Mouse (Mus musculus): ENCODE data around the gene Smcr8.
"Not testable (repeated sequence)": the region's sequence is repeated elsewhere in the genome, so short reads cannot be mapped to it uniquely, and the experiment has no call there.

Smcr8 gene

DNA sequence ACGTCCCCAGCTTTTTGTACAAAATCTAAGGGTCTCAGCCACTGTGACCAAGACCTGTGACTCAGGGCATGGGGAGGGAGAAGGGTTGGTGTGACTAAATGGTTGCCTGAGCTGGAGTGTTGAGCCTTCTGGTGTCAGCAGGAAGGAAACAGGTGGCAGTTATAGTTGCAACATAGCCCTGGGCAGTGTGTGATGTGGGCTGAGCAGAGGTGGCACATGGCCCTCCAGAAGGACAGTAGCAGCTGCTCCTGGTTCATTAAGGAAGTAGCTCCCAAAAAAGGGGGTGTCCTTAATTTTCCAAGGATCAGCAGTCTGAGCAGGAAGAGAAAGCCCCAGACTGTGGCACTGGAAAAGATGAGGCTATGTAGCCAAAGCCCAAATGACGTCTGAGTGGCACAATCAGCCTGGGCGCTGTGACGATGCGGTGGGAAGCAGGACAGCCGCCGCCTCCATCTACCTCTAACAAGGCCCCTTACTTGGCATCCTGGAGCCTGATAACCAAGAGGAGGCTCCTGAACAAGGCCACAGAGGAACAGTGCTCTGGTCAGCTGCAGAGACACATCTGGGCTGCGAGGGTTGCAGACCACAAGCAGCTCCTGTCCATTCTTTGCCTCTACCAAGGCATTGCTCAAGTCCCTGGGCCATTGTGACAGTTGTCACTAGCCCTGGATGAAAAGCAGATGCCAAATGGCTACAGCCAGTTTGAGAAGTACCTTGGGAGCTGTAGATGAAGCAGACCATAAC is 7.0 kb downstream of the Smcr8 start:
- DNase-seq: no peak

DNA sequence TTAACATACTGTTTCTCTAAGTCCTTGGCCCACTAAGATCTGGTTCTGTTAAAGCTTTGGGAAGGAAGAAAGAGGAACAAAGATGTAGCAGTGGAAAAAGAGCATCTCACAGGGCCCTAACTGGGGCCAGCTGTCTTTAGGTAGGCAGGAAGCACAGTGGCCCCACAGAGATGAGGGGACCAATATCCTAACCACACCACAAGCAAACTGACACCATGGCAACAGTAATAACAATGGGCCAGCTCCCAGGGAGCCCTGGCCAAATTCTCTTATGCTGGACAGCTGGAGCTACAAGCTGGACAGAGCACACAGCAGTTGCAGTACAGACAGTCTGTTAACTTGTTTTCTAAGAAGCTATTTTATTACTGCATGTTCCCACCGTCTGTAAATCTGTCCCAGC is 10.3 kb downstream of the Smcr8 start:
- DNase-seq: no peak

DNA sequence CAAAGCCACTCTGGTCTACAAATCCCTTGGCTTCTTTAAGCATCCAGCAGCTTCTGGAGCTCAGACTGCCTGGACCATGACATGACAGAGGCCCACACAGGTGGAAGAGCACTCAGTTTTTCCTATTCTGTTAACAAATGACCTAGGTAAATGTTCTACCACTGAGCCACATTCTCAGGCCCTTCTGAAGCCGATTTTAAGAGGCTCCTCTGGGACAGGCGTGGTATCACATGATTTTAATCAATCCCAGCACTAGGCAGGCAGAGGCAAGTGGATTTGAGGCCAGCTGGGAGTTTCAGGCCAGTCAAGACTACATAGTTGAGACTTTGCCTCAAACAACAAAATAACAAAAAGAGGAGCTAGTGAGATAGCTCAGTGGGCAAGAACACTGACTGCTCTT is 13.1 kb downstream of the Smcr8 start:
- no peak for DNase-seq

DNA sequence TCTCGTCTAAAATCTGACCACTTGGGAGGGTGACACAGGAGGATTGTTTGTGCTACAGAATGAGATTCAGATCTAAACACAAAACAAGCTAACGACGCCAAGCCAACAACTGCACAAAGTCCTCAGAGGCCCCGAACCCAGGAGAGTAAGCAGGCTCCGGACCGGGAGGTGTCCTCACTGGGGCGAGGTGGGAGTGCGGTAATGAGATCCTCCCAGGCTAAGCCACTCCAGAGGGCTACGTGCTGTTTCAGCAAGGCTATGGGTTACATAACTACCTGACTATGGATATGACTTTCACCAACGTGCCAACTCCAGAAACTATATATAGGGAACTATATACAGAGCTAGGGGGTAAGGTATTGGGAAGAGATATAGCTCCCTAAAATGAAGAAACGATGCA is 19.0 kb downstream of the Smcr8 start:
- no peak for DNase-seq

DNA sequence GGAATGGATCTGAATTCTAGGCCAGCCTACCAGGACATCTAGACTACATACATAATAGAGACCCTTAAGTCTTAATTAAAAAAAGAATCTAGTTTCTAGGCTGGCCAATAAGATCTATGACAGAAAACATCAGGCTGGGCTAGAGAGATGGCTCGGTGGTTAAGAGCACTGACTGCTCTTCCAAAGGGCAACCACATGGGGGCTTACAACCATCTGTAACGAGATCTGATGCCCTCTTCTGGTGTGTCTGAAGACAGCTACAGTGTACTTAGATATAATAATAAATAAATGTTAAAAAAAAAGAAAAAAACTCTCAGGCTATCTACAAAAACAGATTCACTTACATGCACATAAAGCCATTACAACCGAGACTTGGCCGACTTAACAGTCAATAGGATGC is 22.7 kb downstream of the Smcr8 start:
- DNase-seq: no peak

DNA sequence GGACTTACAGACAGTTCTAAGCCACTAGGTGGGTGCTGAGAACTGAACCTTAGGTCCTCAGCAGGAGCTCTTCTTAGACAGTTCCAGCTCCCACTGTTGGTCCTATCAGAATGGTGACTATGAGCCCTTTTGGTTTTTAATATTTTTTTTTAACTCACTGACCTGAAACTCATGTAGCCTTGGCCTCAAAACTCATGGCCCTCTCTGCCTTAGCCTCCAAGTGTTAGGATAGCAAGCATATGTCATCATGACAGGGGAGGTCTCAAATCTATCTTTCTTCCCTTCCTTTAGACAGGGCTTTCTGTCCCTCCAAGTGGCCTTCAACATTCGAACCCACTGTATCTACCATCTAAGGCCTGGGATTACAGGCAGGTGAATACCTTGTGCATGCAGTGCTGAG is 23.6 kb downstream of the Smcr8 start:
- DNase-seq: no peak

DNA sequence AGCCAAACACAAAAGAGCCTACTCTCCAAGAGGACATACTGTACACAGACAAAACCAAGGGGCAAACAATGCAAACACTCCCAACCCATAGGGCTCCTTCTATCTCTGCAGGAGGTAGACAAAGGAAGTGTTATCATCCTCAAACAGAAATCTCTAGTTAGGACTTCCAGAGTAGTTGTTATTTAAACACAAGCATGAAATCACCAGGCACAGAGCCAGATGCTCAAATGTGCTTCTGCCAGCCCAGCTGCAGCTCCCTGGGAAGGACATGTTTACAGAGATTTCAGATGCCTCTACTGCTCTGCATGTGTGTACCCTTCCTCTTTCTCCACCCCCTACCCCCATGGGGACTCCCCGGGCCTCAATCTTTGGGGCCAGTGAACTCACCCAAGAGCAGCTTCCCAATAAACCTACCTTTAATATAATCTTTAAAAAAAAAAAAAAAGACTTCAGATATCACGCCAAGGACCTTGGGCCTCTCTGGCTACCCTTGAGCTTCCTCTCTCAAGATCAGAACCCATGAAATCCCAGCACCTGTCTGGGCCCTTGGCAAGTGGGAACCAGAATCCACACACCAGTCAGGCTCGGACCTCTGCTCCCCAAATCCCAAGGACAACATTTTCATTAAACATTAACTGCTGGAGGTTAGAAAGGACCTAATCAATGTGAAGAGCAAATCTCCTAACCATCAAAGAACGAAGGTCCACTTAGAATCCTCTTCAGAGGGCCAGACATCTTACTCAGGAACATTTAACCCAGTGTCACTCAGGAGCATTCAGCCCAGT is 31.2 kb downstream of the Smcr8 start:
- no peak for DNase-seq

DNA sequence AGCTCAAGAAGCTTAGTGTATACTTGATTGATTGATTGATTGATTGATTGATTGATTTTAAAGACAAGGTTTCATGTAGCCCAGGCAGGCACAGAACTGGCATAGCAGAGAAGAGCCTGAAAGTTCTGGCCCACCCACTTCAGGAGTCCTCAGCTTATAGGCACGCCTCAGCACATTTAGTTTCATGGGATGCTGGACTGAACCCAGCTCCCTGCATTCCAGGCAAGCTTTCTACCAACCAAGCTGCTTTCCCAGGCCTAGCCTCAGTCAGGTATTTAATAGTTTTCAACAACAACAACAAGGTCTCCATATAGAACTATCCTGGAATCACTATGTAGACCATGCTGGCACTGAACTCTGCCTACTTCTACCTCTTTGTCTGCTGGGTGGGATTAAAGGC is 32.2 kb downstream of the Smcr8 start:
- DNase-seq: no peak

DNA sequence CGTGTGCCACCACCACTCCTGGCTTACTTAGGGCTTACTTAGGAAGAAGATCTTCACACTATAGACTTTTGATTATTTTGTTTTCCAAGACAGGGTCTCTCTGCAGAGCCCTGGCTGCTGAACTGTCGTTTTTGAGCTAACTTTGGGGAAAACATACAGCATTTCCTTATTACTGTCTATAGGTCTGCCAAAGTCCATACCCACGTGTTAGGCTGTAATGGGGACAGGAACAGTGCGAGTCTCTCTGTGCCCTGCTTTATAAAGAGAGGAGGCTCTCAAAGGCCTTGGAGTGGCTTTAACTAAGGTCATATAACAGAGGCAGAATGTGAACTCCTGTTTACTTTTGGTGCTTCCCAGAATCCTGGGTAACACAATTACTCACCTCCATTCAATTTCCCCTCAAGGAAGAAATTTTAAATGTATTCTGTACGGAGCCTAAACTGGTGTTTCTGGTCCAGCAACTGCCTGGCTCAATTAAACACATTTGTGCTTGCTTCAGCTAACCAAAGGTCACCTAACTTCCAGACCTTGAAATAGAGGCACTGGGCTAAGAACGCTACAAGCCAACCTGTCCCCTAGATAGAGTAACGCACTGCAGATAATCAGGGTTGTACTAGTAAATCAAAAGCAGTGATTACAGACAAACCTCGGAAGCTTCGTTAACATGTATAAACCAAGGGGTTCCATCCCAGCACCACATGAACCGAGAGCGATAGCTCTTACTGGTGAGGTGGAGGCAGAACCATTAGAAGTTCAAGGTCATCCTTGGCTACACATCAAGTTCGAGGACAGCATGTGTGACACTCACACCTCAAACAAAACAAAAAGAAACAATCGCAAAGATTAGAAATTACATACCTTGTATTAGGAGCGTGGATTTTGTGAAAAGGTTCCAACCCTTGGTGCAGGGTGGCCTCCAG is 33.0 kb downstream of the Smcr8 start:
- DNase-seq: no peak

DNA sequence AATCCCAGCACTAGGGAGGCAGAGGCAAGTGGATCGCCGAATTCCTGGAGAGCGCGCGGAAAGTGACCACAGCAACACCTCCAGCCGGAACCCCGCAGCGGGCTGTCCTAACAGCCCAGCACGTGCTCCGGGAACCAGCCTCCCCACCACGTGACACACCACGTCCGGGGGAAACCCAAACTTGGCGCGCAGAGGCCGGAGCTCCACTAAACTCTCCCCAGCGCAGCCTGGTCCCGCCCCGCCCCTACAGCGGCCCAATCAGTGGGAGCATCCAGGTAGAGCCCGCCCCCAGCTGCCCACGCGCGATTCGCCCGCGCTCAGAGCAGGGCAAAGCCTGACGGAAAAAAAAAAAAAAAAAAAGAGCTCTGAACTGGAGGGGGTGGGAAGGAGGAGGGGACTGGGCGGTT is 33.7 kb downstream of the Smcr8 start:
- DNase-seq: peak; percentile 84 to 89

DNA sequence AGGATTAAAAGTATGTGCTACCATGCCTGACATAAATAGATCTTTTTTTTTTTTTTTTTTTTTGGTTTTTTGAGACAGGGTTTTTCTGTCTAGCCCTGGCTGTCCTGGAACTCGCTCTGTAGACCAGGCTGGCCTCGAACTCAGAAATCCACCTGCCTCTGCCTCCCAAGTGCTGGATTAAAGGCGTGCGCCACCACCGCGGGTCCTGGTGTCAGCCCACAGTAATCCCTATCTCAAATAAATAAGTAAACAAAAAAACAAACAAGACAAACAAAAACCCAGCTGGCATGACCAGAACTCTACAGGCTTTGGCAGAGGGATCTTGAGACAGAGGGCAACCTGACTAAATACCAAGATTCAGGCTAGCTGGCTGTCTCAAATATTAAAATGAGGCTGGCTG is 34.3 kb downstream of the Smcr8 start, which contains the start of gene Shmt1:
Gene Shmt1 (minus strand): TSS at position 101 of the 400 bp plus-strand sequence.
- not testable (repeated sequence) for DNase-seq

DNA sequence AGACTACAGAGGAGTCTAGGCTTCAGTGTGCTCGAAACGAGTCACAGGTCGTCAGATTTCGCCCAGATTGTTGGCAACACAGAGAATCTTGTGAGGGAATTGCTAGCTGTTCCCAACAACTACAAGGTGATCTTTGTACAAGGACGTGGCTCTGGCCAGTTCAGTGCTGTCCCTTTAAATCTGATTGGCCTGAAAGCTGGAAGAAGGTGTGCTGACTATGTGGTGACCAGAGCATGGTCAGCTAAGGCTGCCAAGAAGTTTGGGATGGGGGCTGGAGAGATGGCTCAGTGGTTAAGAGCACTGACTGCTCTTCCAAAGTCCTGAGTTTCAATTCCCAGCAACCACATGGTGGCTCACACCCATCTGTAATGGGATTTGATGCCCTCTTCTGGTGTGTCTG is 39.1 kb downstream of the Smcr8 start:
- DNase-seq: no peak

DNA sequence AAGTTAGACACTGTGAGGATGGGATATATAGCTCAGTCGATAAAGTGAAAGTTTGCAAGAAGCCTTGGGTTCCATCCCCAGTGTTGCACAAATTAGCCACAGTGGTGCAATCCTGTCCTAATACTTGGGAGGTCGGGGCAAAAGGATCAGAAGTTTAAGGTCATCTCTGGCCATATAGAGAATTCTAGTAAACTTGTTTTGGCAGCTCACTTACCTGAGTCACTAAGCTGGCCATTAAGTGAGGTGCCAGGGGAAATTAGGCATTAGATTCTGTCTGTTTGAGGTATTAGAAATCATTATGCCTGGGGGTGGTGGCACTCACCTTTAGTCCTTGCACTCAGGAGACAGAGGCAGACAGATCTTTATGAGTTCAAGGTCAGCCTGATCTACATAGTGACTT is 46.4 kb downstream of the Smcr8 start:
- no peak for DNase-seq

DNA sequence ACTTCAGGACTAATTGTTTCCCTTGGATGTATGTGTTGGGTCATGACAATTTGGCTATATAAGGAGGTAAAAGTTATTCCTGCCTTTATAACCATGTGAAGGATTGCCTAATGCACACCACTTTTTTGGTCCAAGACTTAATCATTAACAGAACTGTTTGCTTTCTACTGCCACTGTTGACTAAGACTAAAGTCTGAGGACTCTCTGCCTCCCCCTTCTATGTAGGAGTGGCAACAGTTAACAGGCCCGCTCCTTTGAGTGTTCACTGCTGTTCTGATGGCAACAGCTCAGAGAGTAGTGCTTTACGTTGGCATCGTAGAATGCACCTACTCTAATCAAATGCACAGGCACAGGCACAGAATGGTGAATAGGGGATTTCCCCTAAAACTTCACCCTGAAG is 47.9 kb downstream of the Smcr8 start:
- no peak for DNase-seq

DNA sequence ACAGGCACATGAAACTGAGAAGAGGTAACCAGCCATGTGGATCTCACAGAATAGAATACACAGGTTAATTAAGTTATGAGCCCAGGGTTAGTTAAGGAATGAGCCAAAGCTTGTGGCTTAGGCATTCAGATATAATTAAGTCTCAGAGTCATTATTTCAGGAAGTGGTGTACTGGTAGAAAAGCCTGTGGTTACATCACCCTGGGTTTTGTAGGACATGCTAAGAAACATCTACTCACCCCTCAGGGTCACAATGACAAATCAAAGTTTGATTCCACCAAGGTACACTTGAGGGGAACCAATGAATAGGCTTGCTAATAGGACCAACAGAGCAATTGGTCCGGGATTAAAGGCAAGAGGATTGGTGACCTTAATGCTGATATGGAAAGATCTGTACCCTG is 49.4 kb downstream of the Smcr8 start:
- DNase-seq: no peak

DNA sequence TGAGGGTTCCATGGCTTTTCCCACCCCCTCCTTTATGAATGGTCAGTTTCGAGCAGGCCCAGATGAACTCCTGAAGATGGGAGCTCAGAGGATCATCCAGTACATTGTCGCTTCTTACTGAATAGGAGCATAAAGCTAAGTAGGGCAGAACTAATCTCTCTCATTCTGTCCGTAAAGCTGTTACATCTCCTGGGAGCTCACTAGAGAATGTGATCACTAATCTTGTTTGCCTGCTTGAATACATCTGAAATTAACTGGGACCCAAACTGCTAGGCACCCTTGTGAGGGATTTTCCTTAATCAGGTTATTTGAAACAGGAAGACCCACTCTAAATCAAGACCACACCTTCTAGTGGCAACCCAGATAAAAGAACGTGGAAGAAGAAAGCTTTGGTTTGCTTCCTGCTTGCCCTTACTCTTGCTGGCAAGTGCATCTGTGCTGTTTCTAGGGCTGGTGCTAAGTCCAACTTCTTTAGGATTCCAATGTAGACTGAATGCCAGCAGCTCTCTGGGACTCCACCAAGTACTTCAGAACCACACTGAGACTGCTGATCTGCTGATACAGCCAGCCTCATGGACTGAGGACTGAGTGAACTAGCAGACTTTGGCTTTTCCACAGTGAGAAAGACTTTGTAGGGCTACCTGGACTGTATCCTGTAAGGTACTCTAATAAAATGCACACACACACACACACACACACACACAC is 50.1 kb downstream of the Smcr8 start:
- no peak for DNase-seq

DNA sequence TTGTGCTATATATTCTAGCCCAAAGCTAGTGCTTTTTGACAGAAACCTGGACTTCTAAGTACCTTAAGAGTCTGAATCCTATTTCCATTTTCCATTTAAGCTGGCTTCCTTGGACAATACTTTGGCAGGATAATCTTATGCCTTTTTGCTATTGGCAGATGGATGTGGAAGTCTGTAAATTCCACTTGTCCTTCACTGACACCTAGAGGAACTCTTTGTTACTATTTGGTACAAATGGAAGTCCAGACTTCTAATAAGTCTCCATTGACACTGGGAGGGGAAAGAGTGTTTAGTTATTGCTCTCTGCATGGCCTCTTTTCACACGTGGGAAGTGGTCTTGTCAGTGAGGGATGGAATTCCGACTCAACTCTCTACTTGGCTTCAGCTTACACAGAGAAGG is 51.6 kb downstream of the Smcr8 start:
- DNase-seq: no peak

DNA sequence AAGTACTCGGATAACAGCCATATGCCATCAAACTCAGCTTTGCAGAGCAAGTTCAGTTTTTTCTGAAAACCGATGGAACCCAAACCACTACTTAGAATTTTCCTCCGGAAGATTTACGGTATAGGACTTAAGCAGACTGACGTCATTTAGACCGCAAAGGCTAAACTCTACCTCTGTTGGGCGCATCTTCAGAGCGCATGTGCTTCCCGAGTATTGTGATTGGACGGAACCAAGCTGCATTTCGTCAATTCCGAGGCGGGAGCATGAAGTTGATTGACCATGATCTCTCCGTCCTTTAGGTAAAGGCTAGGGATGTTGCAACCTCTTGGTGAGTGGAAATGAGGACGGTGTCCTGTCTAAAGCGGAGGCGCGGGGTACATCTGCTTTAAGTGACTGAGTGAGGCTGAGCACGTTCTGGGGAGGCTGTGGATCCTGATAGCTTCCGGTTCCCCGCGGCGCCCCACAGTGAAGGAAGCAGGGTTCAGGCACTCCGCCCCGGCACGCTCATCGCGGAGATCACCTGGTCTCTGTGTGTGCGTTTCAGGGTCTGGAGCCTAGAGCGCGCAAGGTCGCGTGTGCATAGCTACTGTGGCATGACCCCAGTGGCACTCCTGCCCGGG is 53.2 kb downstream of the Smcr8 start, which contains the start of gene Dhrs7b:
Gene Dhrs7b (plus strand): TSS at position 199 of the 620 bp plus-strand sequence.
- DNase-seq: peak; percentile 91 to 93

DNA sequence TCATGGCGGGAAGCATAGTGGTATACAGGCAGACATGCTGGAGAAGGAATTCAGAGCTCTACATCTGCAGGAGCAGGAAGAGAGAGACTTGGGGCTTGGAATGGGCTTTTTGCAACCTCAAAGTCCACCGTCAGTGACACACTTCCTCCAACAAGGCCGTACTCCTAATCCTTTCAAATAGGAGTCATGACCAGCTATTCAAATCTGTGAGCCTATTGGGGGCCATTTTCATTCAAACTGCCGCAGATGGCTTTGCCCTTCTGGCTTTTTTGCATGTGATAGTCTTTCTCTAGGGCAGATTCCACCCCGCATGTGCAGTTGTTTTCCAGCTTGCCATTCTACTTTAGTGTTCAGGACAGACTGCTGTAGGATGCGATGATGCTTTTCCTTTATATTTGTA is 59.6 kb downstream of the Smcr8 start:
- DNase-seq: no peak
